Mouse (Mus musculus) neural tube, embryonic 15.5 days (tissue): Measurements from ENCODE around the gene Mdp1. TPM values are rescaled to one million over a fixed set of nuclear protein-coding genes. Genes with fewer than 3 reads are reported as not detected.

Source experiments
- ATAC-seq: fragments of 200-750 bp; cut with Nextera tagmentation; 2 replicates; pipeline ENCODE4 v1.8.0; 2017; ENCODE audit warnings: mild to moderate bottlenecking, moderate TSS enrichment, moderate library complexity; ENCODE audit not compliant: low FRiP score
- H3K27ac ChIP-seq: fragments of 300-500 bp; sonication (generic); replicated peaks from 2 replicates; pipeline ENCODE4 v1.5.1; 2015; ENCODE audit warnings: mild to moderate bottlenecking, inconsistent platforms
- H3K27me3 ChIP-seq: fragments of 300-500 bp; sonication (generic); replicated peaks from 2 replicates; pipeline ENCODE4 v1.6.1; 2015; ENCODE audit warnings: inconsistent platforms
- H3K36me3 ChIP-seq: fragments of 300-500 bp; sonication (generic); 2 replicates; pipeline ENCODE4 v1.6.1; 2015; ENCODE audit warnings: inconsistent platforms
- H3K4me1 ChIP-seq: fragments of 300-500 bp; sonication (generic); 2 replicates; pipeline ENCODE4 v1.6.1; 2015; ENCODE audit warnings: inconsistent platforms
- H3K4me2 ChIP-seq: fragments of 300-500 bp; sonication (generic); 2 replicates; pipeline ENCODE4 v1.6.1; 2015; ENCODE audit warnings: inconsistent platforms, mild to moderate bottlenecking, moderate library complexity
- H3K4me3 ChIP-seq: fragments of 300-500 bp; sonication (generic); replicated peaks from 2 replicates; pipeline ENCODE4 v1.5.1; 2015; ENCODE audit warnings: mild to moderate bottlenecking, inconsistent platforms
- H3K9ac ChIP-seq: fragments of 300-500 bp; sonication (generic); replicated peaks from 2 replicates; pipeline ENCODE4 v1.6.1; 2015; ENCODE audit warnings: mild to moderate bottlenecking, inconsistent platforms
- H3K9me3 ChIP-seq: fragments of 300-500 bp; sonication (generic); replicated peaks from 2 replicates; pipeline ENCODE4 v1.6.1; 2016; ENCODE audit warnings: inconsistent platforms
- WGBS: fragments of 180-500 bp; shearing (Covaris S2); methylation state at CpG from one replicate; pipeline ENCODE4 v1.1.7; 2015; ENCODE audit warnings: mixed read lengths; 5-methylcytosine and 5-hydroxymethylcytosine counted together
- polyA plus RNA-seq: library from polyadenylated mRNA; unstranded; fragments of >200 nt; fragmentation: Nextera tagmentation; extraction: Ambion mirVana; gene quantifications from 2 replicates; pipeline ENCODE4 v1.2.1, GENCODE M21; 2015

Gene Mdp1
- polyA plus RNA-seq, 1 experiment from 2014 or later, result 79.8 TPM

DNA sequence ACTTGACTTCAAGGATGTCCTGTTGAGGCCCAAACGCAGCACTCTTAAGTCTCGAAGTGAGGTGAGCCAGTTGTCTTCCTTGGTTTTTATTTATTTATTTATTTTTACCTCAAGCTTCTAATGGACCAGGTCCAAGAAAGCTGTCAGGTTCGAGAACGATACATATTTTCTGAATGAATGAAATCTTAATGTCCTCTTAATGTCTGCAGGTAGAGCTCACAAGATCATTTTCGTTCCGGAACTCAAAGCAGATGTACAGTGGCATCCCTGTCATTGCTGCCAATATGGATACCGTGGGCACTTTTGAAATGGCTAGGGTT lies 12.4 kb upstream of the Mdp1 start:
- no peaks in the 10 kb centered on the region for H3K9me3 ChIP-seq

DNA sequence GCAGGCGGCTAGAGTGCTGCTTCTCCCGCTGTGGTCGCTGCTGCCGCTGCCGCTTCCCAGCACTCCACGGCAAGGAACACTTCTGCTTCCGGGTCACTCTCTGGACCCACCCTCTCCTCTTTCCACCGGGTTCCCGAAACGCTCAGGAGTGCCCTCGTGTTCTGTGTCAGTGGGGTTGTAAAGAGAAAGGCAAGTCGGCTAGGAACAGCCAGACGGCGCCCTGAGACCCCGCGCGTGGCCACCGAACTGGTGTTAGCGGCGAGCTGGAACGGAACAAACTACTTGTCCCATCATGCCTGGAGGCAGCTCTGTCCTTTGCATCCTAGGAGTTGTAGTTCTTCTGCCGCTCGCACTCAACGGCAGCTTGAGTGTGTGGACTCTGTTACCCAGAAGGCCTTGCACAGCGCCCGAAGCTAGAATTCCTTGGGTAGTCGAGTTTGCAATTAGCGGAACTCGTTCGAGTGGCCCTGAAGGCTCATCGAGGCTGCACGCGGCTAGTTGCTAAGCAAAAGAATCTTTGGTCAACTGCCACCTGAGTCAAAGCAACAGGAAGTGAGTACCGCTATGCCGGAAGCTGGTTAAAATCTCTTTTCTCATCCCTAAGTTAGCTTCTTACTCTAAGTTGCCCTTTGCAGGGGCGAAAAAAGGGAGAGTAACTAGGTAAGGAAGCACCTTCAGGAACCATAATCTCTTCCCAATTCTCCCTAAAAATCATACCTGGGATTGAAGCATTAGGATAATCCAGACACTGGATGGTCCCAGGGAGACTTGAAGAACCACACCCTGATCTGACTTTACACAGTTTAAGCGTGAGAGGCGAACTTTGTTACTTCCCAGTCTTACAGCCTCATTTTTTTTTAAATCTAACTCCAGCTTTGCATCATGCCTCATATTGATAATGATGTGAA lies 11.8 kb upstream of the Mdp1 start, which contains the start of the genes Gmpr2 and Nedd8:
TSS of gene Gmpr2 (plus strand) at position 109 of the 908 bp plus-strand sequence.
TSS of gene Nedd8 (minus strand) at position 292 of the 908 bp plus-strand sequence.
- Histone ChIP-seq H3K27me3 (no peaks in the 10 kb centered on the region), H3K4me2 (peak within 1 kb of the TSS; percentile 91), H3K9ac (peak within 1 kb of the TSS; percentile 70), H3K4me3 (peak within 1 kb of the TSS; percentile 92), H3K27ac (peak within 1 kb of the TSS; percentile 94), H3K4me1 (peaks cover 27% of the 10 kb centered on the region), H3K36me3 (peaks cover 19% of the 10 kb centered on the region), H3K9me3 (no peaks in the 10 kb centered on the region)
- WGBS, result under 1% methylated on average over 38 of the region's 38 CpGs
- ATAC-seq, result peak; percentile 97

More for the DNA sequence above, 12.4 kb upstream of the Mdp1 start:
- H3K27me3 ChIP-seq, result no peaks in the 10 kb centered on the region
- peak overlapping the region; percentile 91 for H3K4me2 ChIP-seq
- ATAC-seq, result no peak
- peaks cover 27% of the 10 kb centered on the region for H3K4me1 ChIP-seq
- 83% methylated on average over 7 of the region's 7 CpGs for WGBS
- peak overlapping the region; percentile 94; the same call in 1 of the 2 replicates for H3K27ac ChIP-seq
- H3K36me3 ChIP-seq, result peaks cover 25% of the 10 kb centered on the region
- H3K9ac ChIP-seq, result peak overlapping the region; percentile 58
- H3K4me3 ChIP-seq, result peak overlapping the region; percentile 92

DNA sequence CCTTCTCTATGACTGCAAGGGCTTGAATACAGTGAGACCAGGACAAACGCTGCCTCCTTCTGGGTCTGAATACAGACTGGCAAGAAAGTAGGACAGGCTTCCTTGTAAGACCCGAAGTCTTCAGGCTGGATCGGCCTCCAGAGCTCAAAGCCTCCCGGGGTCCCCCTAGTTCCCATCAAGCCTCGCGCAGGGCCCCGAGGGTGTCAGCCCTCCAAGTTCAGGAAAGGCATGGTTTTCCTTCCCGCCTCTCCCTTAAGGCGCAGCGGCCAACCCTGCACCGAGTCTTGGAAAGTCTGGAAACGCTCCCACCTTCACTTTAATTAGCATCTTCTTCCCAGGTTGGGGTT lies 11.2 kb upstream of the Mdp1 start:
- Histone ChIP-seq H3K36me3 (peaks cover 16% of the 10 kb centered on the region), H3K4me2 (peak overlapping the region; percentile 91), H3K9me3 (no peaks in the 10 kb centered on the region), H3K4me3 (peak overlapping the region; percentile 92), H3K27me3 (no peaks in the 10 kb centered on the region), H3K9ac (peak overlapping the region; percentile 70), H3K4me1 (peaks cover 27% of the 10 kb centered on the region), H3K27ac (peak overlapping the region; percentile 94)
- WGBS, result 0% methylated on average over 12 of the region's 12 CpGs
- ATAC-seq, result peak; percentile 75

DNA sequence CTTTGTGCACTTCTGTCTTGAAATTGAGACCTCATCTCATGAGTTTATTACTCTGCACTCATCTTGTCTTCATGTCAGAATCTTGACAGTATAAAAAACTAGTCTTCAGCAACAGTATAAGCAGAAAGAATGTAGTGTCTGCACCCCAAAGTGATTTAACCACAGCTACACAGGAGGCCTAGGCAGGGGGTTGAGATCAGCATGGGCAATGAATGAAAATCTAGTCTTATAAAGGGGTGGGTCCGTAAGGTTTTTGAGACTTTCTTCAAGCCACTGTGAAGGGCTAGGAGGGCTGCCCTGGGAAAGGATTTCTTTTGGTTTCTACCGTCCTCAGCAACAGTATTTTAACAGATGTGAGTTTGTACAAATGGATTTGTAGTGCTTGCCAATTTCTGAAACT lies 328 bp upstream of the Mdp1 start:
- Histone ChIP-seq H3K9ac (no peak overlapping the region), H3K4me3 (peak overlapping the region; percentile 56), H3K27me3 (no peaks in the 10 kb centered on the region), H3K36me3 (peaks cover 34% of the 10 kb centered on the region), H3K27ac (no peak overlapping the region), H3K4me2 (peak overlapping the region; percentile 61), H3K9me3 (no peaks in the 10 kb centered on the region), H3K4me1 (peaks cover 16% of the 10 kb centered on the region)
- WGBS, result 57% methylated on average over 2 of the region's 2 CpGs
- ATAC-seq, result peak; percentile 22; the same call in 1 of the 2 replicates

DNA sequence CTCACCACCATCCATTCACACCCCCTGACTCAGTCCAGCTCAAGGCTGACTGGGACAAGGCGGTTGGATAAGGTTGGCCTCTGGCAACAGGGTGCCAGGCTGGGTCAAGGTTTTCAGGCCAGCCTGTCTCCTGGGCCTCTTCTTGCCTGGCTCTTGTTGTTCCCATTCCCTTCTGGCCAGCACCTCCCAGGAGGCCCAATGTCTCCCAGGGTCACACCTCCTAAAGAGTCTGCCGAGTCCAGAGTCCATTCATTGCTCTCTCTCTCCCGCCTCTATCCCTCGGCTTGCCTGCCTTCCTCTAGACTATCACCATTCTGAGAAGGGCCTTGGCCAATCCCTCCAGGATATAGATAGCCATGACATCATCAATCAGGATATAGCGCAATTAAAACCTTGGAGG lies 2.3 kb downstream of the Mdp1 start:
- Histone ChIP-seq H3K9ac (no peak overlapping the region), H3K4me1 (peaks cover 16% of the 10 kb centered on the region), H3K4me2 (no peak overlapping the region), H3K27me3 (no peaks in the 10 kb centered on the region), H3K36me3 (peaks cover 24% of the 10 kb centered on the region), H3K9me3 (no peaks in the 10 kb centered on the region), H3K4me3 (no peak overlapping the region), H3K27ac (no peak overlapping the region)
- 94% methylated on average over 5 of the region's 5 CpGs for WGBS
- no peak for ATAC-seq

DNA sequence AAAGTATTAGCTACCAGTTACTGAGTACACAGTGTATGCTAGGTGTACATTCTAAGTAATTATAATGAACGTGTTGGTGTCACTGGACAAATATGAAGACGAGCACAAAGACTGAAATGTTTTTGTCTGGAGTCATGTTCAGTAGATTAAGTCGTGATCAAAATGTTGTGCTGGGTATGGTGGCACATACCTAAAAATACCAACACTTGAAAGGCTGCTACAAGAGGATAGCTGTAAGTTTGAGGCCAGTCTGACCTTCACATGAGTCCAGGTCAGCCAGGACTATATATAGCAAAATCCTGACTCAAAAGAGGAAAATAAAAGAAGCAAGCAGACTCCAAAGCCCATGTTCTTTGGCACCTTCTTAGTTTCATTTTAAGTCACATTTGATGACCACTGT lies 3.4 kb downstream of the Mdp1 start:
- Histone ChIP-seq H3K4me1 (peaks cover 16% of the 10 kb centered on the region), H3K9me3 (no peaks in the 10 kb centered on the region), H3K36me3 (peaks cover 15% of the 10 kb centered on the region), H3K27me3 (no peaks in the 10 kb centered on the region), H3K4me2 (no peak overlapping the region), H3K4me3 (no peak overlapping the region), H3K9ac (no peak overlapping the region), H3K27ac (no peak overlapping the region)
- WGBS, result 87% methylated on average over 3 of the region's 3 CpGs
- ATAC-seq, result no peak

DNA sequence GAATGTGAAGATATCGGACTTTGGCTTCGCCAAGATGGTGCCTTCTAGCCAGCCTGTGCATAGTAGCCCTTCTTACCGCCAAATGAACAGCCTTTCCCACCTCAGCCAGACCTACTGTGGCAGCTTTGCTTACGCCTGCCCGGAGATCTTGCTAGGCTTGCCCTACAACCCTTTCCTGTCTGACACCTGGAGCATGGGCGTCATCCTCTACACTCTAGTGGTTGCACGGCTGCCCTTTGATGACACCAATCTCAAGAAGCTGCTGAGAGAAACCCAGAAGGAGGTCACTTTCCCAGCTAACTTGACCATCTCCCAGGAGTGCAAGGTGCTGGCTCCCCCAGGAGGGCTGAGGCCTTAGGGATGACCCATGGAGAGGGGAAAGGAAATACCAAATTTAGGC lies 8.8 kb downstream of the Mdp1 start:
- no peaks in the 10 kb centered on the region for H3K9me3 ChIP-seq
- WGBS, result 94% methylated on average over 7 of the region's 7 CpGs
- H3K9ac ChIP-seq, result no peak overlapping the region
- no peak for ATAC-seq
- no peaks in the 10 kb centered on the region for H3K36me3 ChIP-seq
- no peaks in the 10 kb centered on the region for H3K27me3 ChIP-seq
- H3K27ac ChIP-seq, result no peak overlapping the region
- no peak overlapping the region for H3K4me2 ChIP-seq
- no peak overlapping the region for H3K4me3 ChIP-seq
- H3K4me1 ChIP-seq, result no peaks in the 10 kb centered on the region

DNA sequence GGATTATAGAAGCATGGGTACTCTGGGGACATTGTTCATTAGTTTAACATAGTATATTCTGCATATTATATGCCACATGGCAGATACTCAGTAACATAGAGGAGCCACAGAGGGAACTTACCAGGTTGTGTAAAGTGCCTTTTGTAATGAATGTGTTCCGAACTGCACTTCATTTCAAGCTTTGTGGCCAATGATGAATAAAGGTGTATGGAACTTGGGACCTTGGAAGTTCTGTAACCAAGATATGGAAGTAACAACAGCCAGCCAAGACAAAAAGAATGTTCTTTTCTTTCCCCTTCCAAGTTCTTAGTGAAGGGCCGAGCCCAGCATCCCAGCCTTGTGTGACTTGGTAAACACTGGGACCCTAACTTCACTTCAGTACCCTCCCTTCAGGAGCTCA lies 10.4 kb downstream of the Mdp1 start, which contains the start of gene Tssk4:
TSS of gene Tssk4 (plus strand) at position 301 of the 400 bp plus-strand sequence.
- no peaks in the 10 kb centered on the region for H3K36me3 ChIP-seq
- no peak for ATAC-seq
- 97% methylated on average over 2 of the region's 2 CpGs for WGBS
- no peak within 1 kb of the TSS for H3K9ac ChIP-seq
- H3K27me3 ChIP-seq, result no peaks in the 10 kb centered on the region
- no peak within 1 kb of the TSS for H3K4me2 ChIP-seq
- no peaks in the 10 kb centered on the region for H3K9me3 ChIP-seq
- no peak within 1 kb of the TSS for H3K27ac ChIP-seq
- H3K4me3 ChIP-seq, result no peak within 1 kb of the TSS
- H3K4me1 ChIP-seq, result peaks cover 4% of the 10 kb centered on the region

DNA sequence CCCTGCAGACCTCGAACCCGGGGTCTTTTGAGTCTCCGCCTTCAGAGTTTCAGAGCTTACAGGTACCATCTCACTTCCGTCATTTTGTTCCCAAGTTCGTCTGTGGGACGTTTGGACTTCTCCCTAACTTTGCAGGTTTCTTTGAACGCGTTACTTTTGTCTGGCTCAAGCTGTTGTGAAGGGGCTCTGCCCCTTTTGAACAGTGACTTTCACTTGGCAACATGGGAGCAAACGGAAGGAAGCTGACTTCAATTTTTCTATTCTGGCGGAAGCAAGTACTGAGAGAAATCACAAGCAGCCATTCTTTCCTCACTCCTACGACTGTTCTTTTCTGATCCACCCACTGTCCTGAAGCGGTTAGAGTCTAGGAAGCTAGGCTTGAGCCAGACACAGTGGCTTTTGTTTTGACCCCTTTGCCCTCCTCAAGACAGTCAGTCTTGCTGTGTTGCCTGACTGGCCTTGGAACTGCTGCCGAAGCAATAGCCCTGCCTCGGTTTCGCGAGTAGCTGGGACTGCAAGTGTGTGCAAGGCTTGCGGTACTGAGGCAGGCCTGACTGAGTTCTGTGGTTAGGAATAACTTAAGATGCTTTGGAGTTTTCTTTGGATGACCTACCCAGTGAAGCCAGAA lies 15.9 kb downstream of the Mdp1 start:
- no peaks in the 10 kb centered on the region for H3K9me3 ChIP-seq
- peaks cover 31% of the 10 kb centered on the region for H3K4me1 ChIP-seq
- H3K9ac ChIP-seq, result peak overlapping the region; percentile 79
- WGBS, result 26% methylated on average over 17 of the region's 17 CpGs
- H3K27ac ChIP-seq, result peak overlapping the region; percentile 15; the same call in 1 of the 2 replicates
- no peak for ATAC-seq
- peak overlapping the region; percentile 84 for H3K4me2 ChIP-seq
- H3K4me3 ChIP-seq, result peak overlapping the region; percentile 98
- H3K36me3 ChIP-seq, result peaks cover 20% of the 10 kb centered on the region
- H3K27me3 ChIP-seq, result no peaks in the 10 kb centered on the region

DNA sequence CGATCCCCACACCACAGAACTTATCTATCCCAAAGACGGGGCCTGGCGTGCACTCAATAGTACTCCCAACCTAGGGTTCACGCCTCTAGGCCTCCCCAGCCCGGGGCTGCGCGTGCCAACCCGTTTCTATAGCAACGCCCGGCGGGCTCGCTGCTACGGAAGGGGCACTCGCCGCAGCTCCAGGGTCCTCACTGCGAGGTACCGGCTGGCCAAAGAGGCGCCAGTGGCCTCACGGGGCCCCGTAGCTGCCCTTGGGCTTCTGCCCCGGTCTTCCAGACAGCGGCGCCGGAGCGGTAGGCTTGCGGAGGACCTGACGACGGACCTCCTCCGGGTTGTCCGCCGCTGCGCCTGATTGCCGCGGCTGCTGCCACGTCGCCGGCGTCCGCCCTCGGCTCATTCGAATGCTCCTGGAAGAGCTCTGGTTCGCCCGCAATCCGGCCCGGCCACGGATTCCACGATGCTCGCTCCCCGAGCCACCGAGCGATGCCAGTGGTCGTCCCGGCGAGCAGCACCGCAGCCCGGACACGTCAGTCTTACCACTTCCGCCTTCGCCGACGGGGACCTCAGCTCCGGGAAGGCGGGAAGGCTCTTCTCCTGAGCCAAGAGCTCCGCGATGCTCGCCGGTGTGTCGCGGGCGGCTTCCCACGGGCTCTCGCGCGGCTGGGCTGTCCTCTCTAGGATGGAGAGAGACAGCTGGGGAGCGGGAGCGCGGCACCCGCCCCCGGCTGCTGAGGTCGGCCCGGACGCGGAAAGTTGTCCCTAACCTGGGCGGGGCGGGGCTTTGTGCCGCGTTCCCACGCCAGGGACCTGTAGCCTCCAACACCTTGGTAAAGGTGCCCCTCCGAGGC lies 17.0 kb downstream of the Mdp1 start, which contains the start of gene Tm9sf1:
TSS of gene Tm9sf1 (minus strand) at position 747 of the 848 bp plus-strand sequence.
- Histone ChIP-seq H3K9ac (peak within 1 kb of the TSS; percentile 79), H3K4me2 (peak within 1 kb of the TSS; percentile 84), H3K27me3 (no peaks in the 10 kb centered on the region), H3K36me3 (peaks cover 29% of the 10 kb centered on the region), H3K27ac (peak within 1 kb of the TSS; percentile 99), H3K4me3 (peak within 1 kb of the TSS; percentile 98), H3K4me1 (peaks cover 31% of the 10 kb centered on the region), H3K9me3 (no peaks in the 10 kb centered on the region)
- ATAC-seq, result peak; percentile 90
- under 1% methylated on average over 89 of the region's 89 CpGs for WGBS

DNA sequence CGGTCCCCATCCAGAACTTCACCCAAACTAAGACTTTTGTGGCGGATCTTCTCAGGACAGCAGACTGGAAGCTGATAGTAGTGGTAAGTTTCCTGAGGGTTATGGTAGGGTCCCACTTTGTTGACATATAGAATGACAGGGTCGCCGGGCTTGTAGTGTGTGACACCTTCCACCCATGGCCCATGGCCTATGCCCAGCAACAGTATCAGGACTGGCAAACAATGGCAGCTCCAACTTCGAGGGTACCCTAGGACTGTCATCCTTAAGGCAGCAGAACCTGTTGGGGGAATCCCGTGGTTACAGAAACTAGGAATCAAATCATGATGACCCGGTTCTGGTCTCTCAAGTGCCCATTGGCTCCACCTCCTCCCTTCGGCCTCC lies 17.6 kb downstream of the Mdp1 start:
- Histone ChIP-seq H3K27ac (peak overlapping the region; percentile 99), H3K27me3 (no peaks in the 10 kb centered on the region), H3K4me1 (peaks cover 31% of the 10 kb centered on the region), H3K4me3 (peak overlapping the region; percentile 98), H3K4me2 (peak overlapping the region; percentile 84), H3K36me3 (peaks cover 35% of the 10 kb centered on the region), H3K9ac (peak overlapping the region; percentile 79), H3K9me3 (no peaks in the 10 kb centered on the region)
- ATAC-seq, result peak; percentile 39
- 27% methylated on average over 8 of the region's 8 CpGs for WGBS
